In genomic region chr2:59181321-59182113, GRCm38 (mm10) we compare ENCODE assay signal across 19 mouse cellular contexts. TPM values are rescaled to one million over a fixed set of nuclear protein-coding genes. Genes with fewer than 3 reads are reported as not detected.
A peak's percentile ranks its signal among the peaks of the same experiment; 100 is the strongest.
DNase-seq lines count a peak whose midpoint lies in the region; ATAC-seq and TF ChIP-seq lines count a peak whose summit lies in the region.
"Had no signal": no experiment of that assay in that cellular context is flagged by ENCODE, and none has a peak within 500 bp of the region (broad histone marks: within the 10 kb centered on the region; RNA-seq: fewer than 3 reads in every experiment).

No protein-coding gene starts in this region.

- peaks cover 33% of the 10 kb centered on the region for H3K4me1 ChIP-seq in cerebellum, adult 2 months (ENCODE audit: control insufficient read depth, insufficient read depth, low read length)
- H3K4me1 ChIP-seq in stomach, postnatal 0 days (replicated peaks; ENCODE audit: control insufficient read depth, insufficient read depth), result 0 out of 2 replicates have a peak, but pooled peaks cover 8% of the 10 kb centered on the region

- no peak for TF ChIP-seq EP300 in stomach, postnatal 0 days (optimal IDR thresholded peaks at IDR 0.05)

- H3K36me3 ChIP-seq in stomach, postnatal 0 days (ENCODE audit: control insufficient read depth, insufficient read depth, low read length), result no peaks in the 10 kb centered on the region
- H3K36me3 ChIP-seq: embryonic facial prominence, embryonic 15.5 days; heart, embryonic 10.5 days; hindbrain, embryonic 15.5 days; limb, embryonic 13.5 days; liver, embryonic 15.5 days had no signal

- no peak for DNase-seq in frontal cortex, postnatal 10 days (ENCODE audit: low spot score in 2 of 2)
- DNase-seq in layer of hippocampus, adult 2 months (ENCODE audit: low spot score in 2 of 2), result peak in 1 of 2 experiments; percentile 50
- DNase-seq in layer of hippocampus, postnatal 25 days (ENCODE audit: extremely low spot score in 1 of 2, low spot score in 1 of 2), result no peak
- DNase-seq in cerebellum, adult 2 months, result peak; percentile 62 to 88
- DNase-seq in stomach, postnatal 0 days (ENCODE audit: low spot score), result peak; percentile 7
- DNase-seq in ovary, postnatal 14 days (ENCODE audit: low spot score), result no peak
- DNase-seq: adrenal gland, adult 2 months; gastrocnemius, postnatal 25 days; kidney, adult 9 months; lung, postnatal 14 days; thymus, postnatal 25 days had no signal

- WGBS in cerebellum, adult 2 months, result 38% methylated on average over 15 of the region's 15 CpGs
- 73% methylated on average over 15 of the region's 15 CpGs for WGBS in stomach, postnatal 0 days

- H3K27ac ChIP-seq in layer of hippocampus, adult 2 months, result peak overlapping the region; percentile 2; the same call in 1 of the 2 replicates
- peak overlapping the region; percentile 82 for H3K27ac ChIP-seq in cerebellum, adult 2 months (ENCODE audit: insufficient read depth, low read length)
- H3K27ac ChIP-seq in stomach, postnatal 0 days (replicated peaks), result 0 out of 2 replicates have a peak overlapping the region, but pooled peaks have one; percentile 6
- H3K27ac ChIP-seq: embryonic facial prominence, embryonic 15.5 days; forebrain, embryonic 10.5 days; heart, embryonic 10.5 days; hindbrain, embryonic 15.5 days; limb, embryonic 13.5 days; liver, embryonic 15.5 days had no signal

- no peak overlapping the region for H3K4me3 ChIP-seq in layer of hippocampus, adult 2 months
- H3K4me3 ChIP-seq in cerebellum, adult 2 months (replicated peaks; ENCODE audit: insufficient read depth, low read depth, low read length), result no peak overlapping the region
- no peak overlapping the region for H3K4me3 ChIP-seq in stomach, postnatal 0 days (ENCODE audit: low read depth, low read length)
- H3K4me3 ChIP-seq: embryonic facial prominence, embryonic 15.5 days; forebrain, embryonic 10.5 days; heart, embryonic 10.5 days; hindbrain, embryonic 15.5 days; limb, embryonic 13.5 days; liver, embryonic 15.5 days had no signal

- H3K4me2 ChIP-seq in stomach, postnatal 0 days (replicated peaks; ENCODE audit: low read depth), result no peak overlapping the region
- H3K4me2 ChIP-seq: embryonic facial prominence, embryonic 15.5 days; hindbrain, embryonic 15.5 days; limb, embryonic 13.5 days; liver, embryonic 15.5 days had no signal

- no peak overlapping the region for H3K9ac ChIP-seq in stomach, postnatal 0 days (ENCODE audit: low read length)
- H3K9ac ChIP-seq: embryonic facial prominence, embryonic 15.5 days; hindbrain, embryonic 15.5 days; limb, embryonic 13.5 days; liver, embryonic 15.5 days had no signal

- TF ChIP-seq POLR2A in cerebellum, adult 2 months (IDR thresholded peaks at IDR 0.05; ENCODE audit: borderline replicate concordance, insufficient read depth, low read length), result no peak

- no peaks in the 10 kb centered on the region for H3K9me3 ChIP-seq in stomach, postnatal 0 days (ENCODE audit: control insufficient read depth, low read length)
- H3K9me3 ChIP-seq: embryonic facial prominence, embryonic 15.5 days; forebrain, embryonic 10.5 days; heart, embryonic 10.5 days; hindbrain, embryonic 15.5 days; limb, embryonic 13.5 days; liver, embryonic 15.5 days had no signal

- H3K27me3 ChIP-seq in cerebellum, adult 2 months (ENCODE audit: control insufficient read depth, insufficient read depth, low read length), result no peaks in the 10 kb centered on the region
- H3K27me3 ChIP-seq in stomach, postnatal 0 days (ENCODE audit: control insufficient read depth, insufficient read depth, low read length), result no peaks in the 10 kb centered on the region
- H3K27me3 ChIP-seq: CH12.LX; embryonic facial prominence, embryonic 15.5 days; hindbrain, embryonic 15.5 days; limb, embryonic 13.5 days; liver, embryonic 15.5 days had no signal

- no peak for TF ChIP-seq CTCF in layer of hippocampus, adult 2 months (conservative IDR thresholded peaks at IDR 0.05)
- no peak for TF ChIP-seq CTCF in cerebellum, adult 2 months (IDR thresholded peaks at IDR 0.05; ENCODE audit: borderline replicate concordance, insufficient read depth, low read depth, low read length)
- TF ChIP-seq CTCF in stomach, postnatal 0 days (IDR thresholded peaks at IDR 0.05; ENCODE audit: low read depth), result no peak

- peak; percentile 70 for ATAC-seq in frontal cortex, adult (ENCODE audit: low TSS enrichment)
- ATAC-seq in stomach, postnatal 0 days (ENCODE audit: low FRiP score, low TSS enrichment), result no peak

RNA-seq across cellular contexts. Expression of gene Pkp4, which starts 20.9 kb away (rescaled TPM):
- total RNA-seq in layer of hippocampus, adult 2 months (2021), result 100 to 1,000 TPM; 300 to 306 TPM
- total RNA-seq in layer of hippocampus, postnatal 25 days (2021), result 100 to 1,000 TPM; 274 to 299 TPM
- polyA plus RNA-seq in cerebellum, adult 2 months (2012; rRNA removed), result 200 and 203 TPM in 2 replicates
- polyA plus RNA-seq in stomach, postnatal 0 days (2015; fragmentation: Nextera tagmentation; extraction: Ambion mirVana), result 16.8 and 16.9 TPM in 2 replicates
- total RNA-seq: CH12.LX had no signal

RNA-seq across cellular contexts. Expression of gene Ccdc148, which starts 21.0 kb away (rescaled TPM):
- total RNA-seq in layer of hippocampus, adult 2 months (2021), result 10 to 100 TPM; 14.7 to 15.5 TPM
- total RNA-seq in layer of hippocampus, postnatal 25 days (2021), result 10 to 100 TPM; 11.3 to 12.7 TPM
- 3.8 and 4.0 TPM in 2 replicates for polyA plus RNA-seq in cerebellum, adult 2 months (2012; rRNA removed)
- polyA plus RNA-seq in stomach, postnatal 0 days (2015; fragmentation: Nextera tagmentation; extraction: Ambion mirVana), result 0.24 and 0.47 TPM in 2 replicates
- total RNA-seq: CH12.LX; gastrocnemius, postnatal 25 days had no signal

Comparison
In these comparisons a context has a peak if more than half of its experiments do, and no peak if none do; other contexts are left out.
1. DNase-seq: peak in cerebellum, adult 2 months (2 of 2) and stomach, postnatal 0 days (single experiment); none in frontal cortex, postnatal 10 days (0 of 2), layer of hippocampus, postnatal 25 days (0 of 2) and ovary, postnatal 14 days (single experiment).
2. H3K27ac ChIP-seq: peak in every context shown above with its lines; median percentile 82 in cerebellum, adult 2 months; 6 in stomach, postnatal 0 days; 2 in layer of hippocampus, adult 2 months.